Mouse (Mus musculus): ENCODE results near the gene Ddx54. TPM values are rescaled to one million over a fixed set of nuclear protein-coding genes. Genes with fewer than 3 reads are reported as not detected.

The Ddx54 gene
- polyA plus RNA-seq, 1 experiment from 2014 or later, result 33.1 TPM

GRCm38 (mm10) chr5:120577935-120578441, 34.6 kb upstream of the Ddx54 start:
- no peak overlapping the region for H3K4me3 ChIP-seq (ENCODE audit: low read depth, low read length)
- no peaks in the 10 kb centered on the region; the same call in none of the 2 replicates for H3K36me3 ChIP-seq (ENCODE audit: control insufficient read depth, insufficient read depth, low read length)
- ATAC-seq (ENCODE audit: insufficient number of reproducible peaks, low FRiP score, low TSS enrichment, low read depth), result 0 out of 2 replicates have a peak, but pooled peaks have one; percentile 6
- H3K27me3 ChIP-seq (ENCODE audit: control insufficient read depth, insufficient read depth, low read length), result no peaks in the 10 kb centered on the region
- WGBS, result 38% methylated on average over 10 of the region's 10 CpGs
- H3K9me3 ChIP-seq (ENCODE audit: control insufficient read depth, low read length), result no peaks in the 10 kb centered on the region
- no peak overlapping the region for H3K9ac ChIP-seq (ENCODE audit: low read length)
- H3K4me1 ChIP-seq (ENCODE audit: control insufficient read depth, insufficient read depth, low read length), result peaks cover 41% of the 10 kb centered on the region
- DNase-seq (ENCODE audit: low spot score), result peak; percentile 46
- H3K4me2 ChIP-seq (ENCODE audit: low read depth, severe bottlenecking), result no peak overlapping the region
- peak overlapping the region; percentile 36; the same call in 1 of the 2 replicates for H3K27ac ChIP-seq (replicated peaks; ENCODE audit: low read depth, low read length)

- Histone ChIP-seq H3K27ac (replicated peaks; ENCODE audit: low read depth, low read length) (peak overlapping the region; percentile 65), H3K27me3 (ENCODE audit: control insufficient read depth, insufficient read depth, low read length) (no peaks in the 10 kb centered on the region), H3K4me3 (ENCODE audit: low read depth, low read length) (no peak overlapping the region), H3K9ac (ENCODE audit: low read length) (no peak overlapping the region), H3K9me3 (ENCODE audit: control insufficient read depth, low read length) (no peaks in the 10 kb centered on the region), H3K36me3 (ENCODE audit: control insufficient read depth, insufficient read depth, low read length) (peaks cover 2% of the 10 kb centered on the region), H3K4me1 (ENCODE audit: control insufficient read depth, insufficient read depth, low read length) (peaks cover 41% of the 10 kb centered on the region), H3K4me2 (ENCODE audit: low read depth, severe bottlenecking) (no peak overlapping the region; the same call in 1 of the 2 replicates)
- ATAC-seq (ENCODE audit: insufficient number of reproducible peaks, low FRiP score, low TSS enrichment, low read depth) (peak; percentile 40; the same call in 1 of the 2 replicates), DNase-seq (ENCODE audit: low spot score) (peak; percentile 54)
- WGBS, result 29% methylated on average over 12 of the region's 12 CpGs
Observed at GRCm38 (mm10) chr5:120578504-120579081, 33.9 kb upstream of the Ddx54 start.

GRCm38 (mm10) chr5:120579211-120579897, 33.2 kb upstream of the Ddx54 start:
- Histone ChIP-seq H3K36me3 (ENCODE audit: control insufficient read depth, insufficient read depth, low read length) (peaks cover 6% of the 10 kb centered on the region), H3K4me1 (ENCODE audit: control insufficient read depth, insufficient read depth, low read length) (peaks cover 41% of the 10 kb centered on the region), H3K27me3 (ENCODE audit: control insufficient read depth, insufficient read depth, low read length) (no peaks in the 10 kb centered on the region), H3K9ac (ENCODE audit: low read length) (no peak overlapping the region), H3K9me3 (ENCODE audit: control insufficient read depth, low read length) (no peaks in the 10 kb centered on the region), H3K27ac (replicated peaks; ENCODE audit: low read depth, low read length) (peak overlapping the region; percentile 65), H3K4me3 (ENCODE audit: low read depth, low read length) (no peak overlapping the region), H3K4me2 (ENCODE audit: low read depth, severe bottlenecking) (no peak overlapping the region; the same call in 1 of the 2 replicates)
- DNase-seq (ENCODE audit: low spot score) (peak; percentile 58), ATAC-seq (ENCODE audit: insufficient number of reproducible peaks, low FRiP score, low TSS enrichment, low read depth) (no peak; the same call in 1 of the 2 replicates)
- 34% methylated on average over 26 of the region's 26 CpGs for WGBS

DNA sequence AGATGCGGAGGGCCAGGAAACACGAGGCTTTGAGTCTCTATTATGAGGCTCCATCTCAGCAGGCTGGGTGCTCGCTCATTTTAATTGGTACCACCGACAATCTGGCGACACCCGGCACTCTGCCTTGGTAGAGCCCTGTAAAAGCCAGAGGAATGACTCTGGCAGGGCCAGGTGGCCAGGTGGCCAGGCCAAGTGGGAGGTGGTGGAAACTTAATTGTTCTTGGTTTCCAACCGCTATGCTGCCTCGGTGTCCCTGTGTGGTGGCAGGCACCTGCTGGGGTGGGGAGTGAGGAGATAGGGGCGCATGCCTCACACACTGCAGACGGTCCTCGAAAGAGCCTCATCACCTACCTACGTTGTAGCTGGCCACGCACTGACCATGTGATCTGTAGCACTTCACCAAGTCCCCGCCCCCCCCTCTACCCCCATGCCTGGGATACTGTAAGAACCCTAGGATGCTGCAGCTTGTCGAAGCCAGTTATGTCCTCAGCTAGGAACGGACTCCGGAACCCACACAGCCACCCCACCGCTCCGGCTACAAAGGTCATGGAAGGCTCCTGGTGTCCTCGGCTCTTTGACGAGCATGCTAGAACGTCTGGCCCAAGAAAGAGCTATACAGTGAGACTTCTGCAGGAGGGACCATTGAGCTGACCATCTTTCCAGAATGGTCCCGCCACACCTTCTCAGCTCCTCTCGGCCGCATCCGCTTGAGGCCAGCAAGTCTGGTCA, 32.5 kb upstream of the Ddx54 start:
- Histone ChIP-seq H3K36me3 (ENCODE audit: control insufficient read depth, insufficient read depth, low read length) (peaks cover 6% of the 10 kb centered on the region), H3K4me2 (ENCODE audit: low read depth, severe bottlenecking) (no peak overlapping the region), H3K27me3 (ENCODE audit: control insufficient read depth, insufficient read depth, low read length) (no peaks in the 10 kb centered on the region), H3K9me3 (ENCODE audit: control insufficient read depth, low read length) (no peaks in the 10 kb centered on the region), H3K27ac (replicated peaks; ENCODE audit: low read depth, low read length) (0 out of 2 replicates have a peak overlapping the region, but pooled peaks have one; percentile 65), H3K4me1 (ENCODE audit: control insufficient read depth, insufficient read depth, low read length) (peaks cover 38% of the 10 kb centered on the region), H3K4me3 (ENCODE audit: low read depth, low read length) (no peak overlapping the region), H3K9ac (ENCODE audit: low read length) (no peak overlapping the region)
- DNase-seq (ENCODE audit: low spot score) (no peak), ATAC-seq (ENCODE audit: insufficient number of reproducible peaks, low FRiP score, low TSS enrichment, low read depth) (no peak)
- 77% methylated on average over 26 of the region's 26 CpGs for WGBS

DNA sequence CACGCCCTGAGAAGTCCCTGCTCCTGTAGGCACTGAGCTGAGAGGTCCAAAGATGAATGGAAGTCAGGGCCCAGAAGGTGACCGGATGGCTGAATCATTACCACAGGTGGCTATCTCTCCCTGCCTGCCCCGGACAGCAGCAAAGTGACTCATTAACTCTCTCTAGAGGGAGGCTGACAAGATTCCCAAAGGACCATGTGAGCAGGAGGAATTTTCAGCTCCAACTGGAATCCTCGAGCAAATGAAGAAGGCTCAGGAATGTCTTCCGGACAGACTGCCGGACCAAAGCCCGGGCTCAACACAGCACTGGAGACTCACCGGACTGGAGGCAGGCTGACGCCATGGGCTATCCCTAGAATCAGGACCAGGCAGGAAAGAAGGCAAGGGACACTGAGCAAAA, 30.5 kb upstream of the Ddx54 start:
- H3K4me3 ChIP-seq (ENCODE audit: low read depth, low read length), result no peak overlapping the region
- ATAC-seq (ENCODE audit: insufficient number of reproducible peaks, low FRiP score, low TSS enrichment, low read depth) (no peak), DNase-seq (ENCODE audit: low spot score) (no peak)
- no peaks in the 10 kb centered on the region for H3K27me3 ChIP-seq (ENCODE audit: control insufficient read depth, insufficient read depth, low read length)
- peaks cover 6% of the 10 kb centered on the region for H3K36me3 ChIP-seq (ENCODE audit: control insufficient read depth, insufficient read depth, low read length)
- peaks cover 37% of the 10 kb centered on the region for H3K4me1 ChIP-seq (ENCODE audit: control insufficient read depth, insufficient read depth, low read length)
- H3K27ac ChIP-seq (replicated peaks; ENCODE audit: low read depth, low read length), result no peak overlapping the region
- 87% methylated on average over 9 of the region's 9 CpGs for WGBS
- no peaks in the 10 kb centered on the region for H3K9me3 ChIP-seq (ENCODE audit: control insufficient read depth, low read length)
- H3K4me2 ChIP-seq (ENCODE audit: low read depth, severe bottlenecking), result no peak overlapping the region
- no peak overlapping the region for H3K9ac ChIP-seq (ENCODE audit: low read length)

DNA sequence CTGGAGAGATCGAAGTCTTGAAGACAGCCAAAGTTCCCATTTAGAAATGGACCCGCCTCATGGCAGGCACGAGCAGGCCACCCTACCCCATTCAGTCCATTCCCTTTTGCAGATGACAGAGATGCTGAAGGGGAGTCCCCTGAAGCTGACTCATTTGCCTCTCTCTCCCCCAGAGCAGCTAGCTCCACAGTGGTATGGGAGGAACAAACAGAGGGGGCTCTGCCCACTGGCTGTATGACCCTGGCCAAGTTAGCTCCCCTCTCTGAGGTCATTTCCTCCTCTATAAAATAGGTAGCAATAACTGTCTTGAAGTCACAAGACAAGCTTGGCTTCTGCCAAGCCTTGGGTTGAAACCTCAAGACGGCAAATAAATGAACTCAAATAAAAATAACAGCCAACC, 29.0 kb upstream of the Ddx54 start:
- WGBS, result 93% methylated on average over 4 of the region's 4 CpGs
- Histone ChIP-seq H3K27me3 (ENCODE audit: control insufficient read depth, insufficient read depth, low read length) (no peaks in the 10 kb centered on the region), H3K36me3 (ENCODE audit: control insufficient read depth, insufficient read depth, low read length) (peaks cover 6% of the 10 kb centered on the region), H3K4me1 (ENCODE audit: control insufficient read depth, insufficient read depth, low read length) (peaks cover 38% of the 10 kb centered on the region), H3K4me2 (ENCODE audit: low read depth, severe bottlenecking) (no peak overlapping the region), H3K4me3 (ENCODE audit: low read depth, low read length) (no peak overlapping the region), H3K9me3 (ENCODE audit: control insufficient read depth, low read length) (no peaks in the 10 kb centered on the region), H3K9ac (ENCODE audit: low read length) (no peak overlapping the region), H3K27ac (replicated peaks; ENCODE audit: low read depth, low read length) (no peak overlapping the region)
- ATAC-seq (ENCODE audit: insufficient number of reproducible peaks, low FRiP score, low TSS enrichment, low read depth) (no peak), DNase-seq (ENCODE audit: low spot score) (no peak)

- WGBS, result 42% methylated on average over 15 of the region's 15 CpGs
- no peak for DNase-seq (ENCODE audit: low spot score)
- Histone ChIP-seq H3K27ac (replicated peaks; ENCODE audit: low read depth, low read length) (no peak overlapping the region), H3K9ac (ENCODE audit: low read length) (no peak overlapping the region), H3K4me3 (ENCODE audit: low read depth, low read length) (no peak overlapping the region), H3K36me3 (ENCODE audit: control insufficient read depth, insufficient read depth, low read length) (peaks cover 6% of the 10 kb centered on the region), H3K27me3 (ENCODE audit: control insufficient read depth, insufficient read depth, low read length) (no peaks in the 10 kb centered on the region), H3K9me3 (ENCODE audit: control insufficient read depth, low read length) (no peaks in the 10 kb centered on the region), H3K4me2 (ENCODE audit: low read depth, severe bottlenecking) (no peak overlapping the region), H3K4me1 (ENCODE audit: control insufficient read depth, insufficient read depth, low read length) (peaks cover 23% of the 10 kb centered on the region)
- no peak for ATAC-seq (ENCODE audit: insufficient number of reproducible peaks, low FRiP score, low TSS enrichment, low read depth)
Observed at GRCm38 (mm10) chr5:120584968-120585367, 27.6 kb upstream of the Ddx54 start.

All from limb, embryonic 11.5 days (tissue).